Mouse (Mus musculus): ENCODE results near the gene Arhgap23. TPM values are rescaled to one million over a fixed set of nuclear protein-coding genes. Genes with fewer than 3 reads are reported as not detected.

Gene Arhgap23
- polyA plus RNA-seq, 1 experiment from 2014 or later = 6.6 TPM

DNA sequence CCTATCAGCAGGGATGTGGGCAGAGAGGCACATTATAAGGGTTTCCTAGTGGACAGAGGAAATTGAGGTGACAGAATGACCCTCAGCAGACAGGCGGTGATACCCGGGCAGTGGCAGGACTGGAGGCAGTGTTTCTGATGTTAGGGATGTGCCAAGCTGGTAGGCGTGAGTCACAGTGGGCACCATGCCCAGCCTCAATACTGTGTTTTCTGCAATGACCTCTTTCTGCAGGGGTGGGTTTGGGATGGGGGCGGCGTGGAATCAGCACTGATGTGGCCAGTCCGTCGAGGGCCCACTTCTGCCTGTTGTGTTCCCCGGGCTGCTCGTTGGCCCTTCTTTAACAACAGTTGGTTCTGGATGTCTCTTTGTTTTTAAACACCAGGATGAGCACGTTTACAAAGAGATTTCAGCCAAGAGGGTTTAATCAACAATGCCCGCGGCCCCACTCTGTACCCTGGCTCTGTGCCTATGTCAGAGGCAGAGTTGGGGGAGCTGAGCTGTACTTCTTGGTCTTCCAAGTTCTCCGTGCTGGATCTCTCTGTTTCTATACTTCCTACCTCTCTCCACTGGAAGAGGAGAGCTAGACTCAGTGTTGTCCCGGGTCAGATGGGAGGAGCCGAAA lies 25.8 kb downstream of the Arhgap23 start:
- peak overlapping the region; percentile 5; the same call in 1 of the 2 replicates for H3K9ac ChIP-seq
- H3K9me3 ChIP-seq = no peaks in the 10 kb centered on the region
- no peak for ATAC-seq (ENCODE audit: low FRiP score)
- peak overlapping the region; percentile 42 for H3K4me3 ChIP-seq
- H3K27me3 ChIP-seq = peaks cover 66% of the 10 kb centered on the region
- H3K4me1 ChIP-seq (replicated peaks) = peaks cover 48% of the 10 kb centered on the region
- WGBS = 50% methylated on average over 15 of the region's 15 CpGs
- peak overlapping the region; percentile 61 for H3K4me2 ChIP-seq
- no peak overlapping the region for H3K27ac ChIP-seq
- H3K36me3 ChIP-seq = peaks cover 14% of the 10 kb centered on the region

DNA sequence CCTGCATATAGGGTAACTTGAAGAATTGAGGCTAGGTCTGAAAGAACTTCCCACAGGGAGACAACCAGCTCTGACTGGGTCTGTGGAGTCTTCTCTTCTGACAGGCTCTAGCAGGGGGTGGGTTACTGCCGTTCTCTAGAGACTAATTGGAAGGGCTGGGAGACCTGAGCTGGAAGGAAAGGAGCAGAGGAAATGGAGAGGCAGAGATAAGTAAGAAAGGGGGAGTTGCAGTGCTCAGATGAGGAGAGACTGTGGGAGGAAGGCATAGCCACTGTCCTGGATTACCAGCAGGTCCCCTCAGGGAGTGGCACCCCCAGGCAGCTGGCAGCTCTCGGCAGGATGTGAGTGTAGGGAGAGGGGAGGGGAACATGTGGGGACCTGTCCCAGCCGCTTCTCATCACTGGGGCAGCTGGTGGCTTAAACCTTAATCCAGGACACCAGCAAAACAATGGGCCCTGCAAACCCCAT lies 26.4 kb downstream of the Arhgap23 start:
- WGBS = 14% methylated on average over 3 of the region's 3 CpGs
- Histone ChIP-seq H3K4me1 (replicated peaks) (peaks cover 48% of the 10 kb centered on the region), H3K27ac (no peak overlapping the region), H3K36me3 (peaks cover 14% of the 10 kb centered on the region), H3K4me3 (no peak overlapping the region), H3K9ac (peak overlapping the region; percentile 5; the same call in 1 of the 2 replicates), H3K4me2 (peak overlapping the region; percentile 61), H3K9me3 (no peaks in the 10 kb centered on the region), H3K27me3 (peaks cover 66% of the 10 kb centered on the region)
- no peak for ATAC-seq (ENCODE audit: low FRiP score)

DNA sequence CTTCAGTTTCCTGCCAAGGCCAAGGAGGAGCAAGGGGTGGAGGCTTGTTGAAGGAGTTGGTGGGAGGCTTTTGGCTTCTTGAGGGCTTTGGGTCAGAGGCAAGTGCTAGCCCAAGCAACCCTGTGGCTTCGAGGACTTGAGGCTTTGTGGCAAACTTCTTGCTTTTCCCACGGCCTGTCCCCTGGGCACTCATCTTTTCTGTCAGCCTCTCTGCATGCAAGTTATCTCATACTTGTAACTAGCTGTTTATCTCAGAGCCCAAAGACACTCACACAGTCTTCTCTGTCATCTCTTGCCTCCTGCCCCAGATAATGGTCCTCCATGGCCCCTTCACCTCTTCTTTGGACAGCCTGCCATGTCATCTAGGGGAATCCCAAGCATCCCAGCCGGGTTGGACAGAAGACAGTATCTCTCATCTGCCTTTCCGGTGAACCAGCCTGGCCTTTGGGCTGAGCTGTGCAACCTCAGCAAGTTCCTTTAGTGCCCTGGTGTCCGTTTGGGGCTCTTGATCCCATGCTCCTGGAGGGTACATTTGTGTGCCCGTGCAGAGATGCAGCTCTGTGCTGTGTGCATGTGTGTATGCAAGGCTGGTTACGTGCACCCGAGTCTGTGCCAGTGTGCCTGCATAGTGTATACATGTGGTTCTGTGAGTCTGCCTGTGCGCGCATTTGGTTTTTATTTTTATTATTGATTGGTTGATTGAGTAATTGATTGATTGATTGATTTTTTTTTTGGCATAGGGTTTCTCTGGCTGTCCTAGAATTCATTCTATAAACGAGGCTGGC lies 27.8 kb downstream of the Arhgap23 start:
- H3K27ac ChIP-seq = no peak overlapping the region
- peaks cover 41% of the 10 kb centered on the region for H3K4me1 ChIP-seq (replicated peaks)
- peaks cover 17% of the 10 kb centered on the region for H3K36me3 ChIP-seq
- peaks cover 57% of the 10 kb centered on the region for H3K27me3 ChIP-seq
- no peak overlapping the region for H3K4me2 ChIP-seq
- no peak for ATAC-seq (ENCODE audit: low FRiP score)
- no peak overlapping the region for H3K9ac ChIP-seq
- H3K9me3 ChIP-seq = no peaks in the 10 kb centered on the region
- H3K4me3 ChIP-seq = no peak overlapping the region
- WGBS = 86% methylated on average over 11 of the region's 11 CpGs

DNA sequence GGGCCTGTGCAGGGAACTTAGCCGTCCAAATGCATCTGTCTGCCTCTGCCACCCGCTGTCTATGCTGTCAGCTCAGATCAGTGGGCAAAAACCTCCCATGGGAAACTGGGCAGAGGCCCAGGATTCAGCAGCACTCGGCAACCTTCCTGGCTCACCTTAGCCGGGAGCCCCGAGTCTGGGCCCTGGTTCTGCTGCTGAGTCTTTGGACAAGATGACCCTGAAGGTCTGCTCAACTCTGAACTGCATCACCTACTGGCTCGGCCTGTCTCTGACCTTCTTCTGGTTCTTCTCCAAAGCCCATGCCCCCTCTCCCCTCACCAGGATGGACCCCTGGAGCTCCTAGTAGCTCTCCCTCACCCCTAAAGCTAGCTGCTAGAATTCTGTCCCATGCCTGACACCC lies 30.3 kb downstream of the Arhgap23 start:
- H3K4me1 ChIP-seq (replicated peaks) = peaks cover 39% of the 10 kb centered on the region
- H3K27ac ChIP-seq = no peak overlapping the region
- no peaks in the 10 kb centered on the region for H3K9me3 ChIP-seq
- H3K4me2 ChIP-seq = no peak overlapping the region
- peaks cover 18% of the 10 kb centered on the region for H3K36me3 ChIP-seq
- 0 out of 2 replicates have a peak overlapping the region, but pooled peaks have one; percentile 24 for H3K9ac ChIP-seq
- no peak for ATAC-seq (ENCODE audit: low FRiP score)
- no peak overlapping the region for H3K4me3 ChIP-seq
- 74% methylated on average over 6 of the region's 6 CpGs for WGBS
- H3K27me3 ChIP-seq = peaks cover 32% of the 10 kb centered on the region

DNA sequence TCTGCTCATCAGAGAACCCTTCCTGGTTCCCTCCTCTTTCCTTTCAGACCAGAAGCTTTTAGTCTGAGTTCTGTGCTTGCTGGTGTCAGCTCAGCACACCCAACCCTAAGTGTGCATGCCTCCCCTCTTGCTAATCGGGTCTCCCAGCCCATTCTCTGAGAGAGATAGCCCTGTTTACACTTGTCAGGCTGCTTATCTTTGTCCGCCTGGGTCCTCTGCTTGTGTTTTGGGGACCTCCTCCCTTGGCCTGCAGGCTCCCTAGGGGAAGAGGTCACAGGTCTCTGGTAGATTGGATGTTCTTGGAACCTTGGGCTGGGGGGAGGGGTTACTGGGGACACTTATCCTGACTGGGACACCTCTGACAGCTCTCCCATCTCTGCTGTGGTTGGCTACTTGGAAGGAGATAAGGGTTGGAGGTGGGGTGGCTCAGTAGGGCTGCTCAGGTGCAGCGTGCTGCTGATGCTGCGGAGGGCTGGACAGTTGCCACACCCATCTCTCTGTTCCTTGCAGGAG lies 30.7 kb downstream of the Arhgap23 start:
- Histone ChIP-seq H3K4me1 (replicated peaks) (peaks cover 39% of the 10 kb centered on the region), H3K27ac (no peak overlapping the region), H3K9me3 (no peaks in the 10 kb centered on the region), H3K9ac (no peak overlapping the region), H3K4me2 (no peak overlapping the region), H3K27me3 (peaks cover 28% of the 10 kb centered on the region), H3K36me3 (peaks cover 18% of the 10 kb centered on the region), H3K4me3 (no peak overlapping the region)
- ATAC-seq (ENCODE audit: low FRiP score) = no peak
- 75% methylated on average over 4 of the region's 4 CpGs for WGBS

DNA sequence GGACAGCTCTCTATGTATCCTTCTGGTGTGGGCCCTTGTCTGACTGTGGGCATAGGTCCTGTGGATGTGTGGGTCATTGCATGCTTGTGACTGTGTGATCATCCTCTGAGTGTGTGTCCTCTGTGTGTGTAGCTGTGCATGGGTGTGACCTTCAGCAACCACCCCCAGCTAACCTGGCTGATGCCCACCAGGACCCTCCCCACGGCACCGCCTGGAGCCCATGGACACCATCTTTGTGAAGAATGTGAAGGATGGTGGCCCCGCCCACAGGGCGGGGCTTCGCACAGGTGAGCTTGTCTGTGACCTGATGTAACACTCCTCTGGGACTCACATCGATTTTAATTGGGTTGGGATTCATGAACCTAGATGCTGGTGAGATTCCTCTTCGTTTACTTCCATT lies 32.6 kb downstream of the Arhgap23 start:
- H3K9ac ChIP-seq = no peak overlapping the region
- 78% methylated on average over 7 of the region's 7 CpGs for WGBS
- H3K27me3 ChIP-seq = peaks cover 8% of the 10 kb centered on the region; the same call in 1 of the 2 replicates
- H3K27ac ChIP-seq = no peak overlapping the region
- H3K4me2 ChIP-seq = no peak overlapping the region
- H3K4me1 ChIP-seq (replicated peaks) = peaks cover 39% of the 10 kb centered on the region
- no peaks in the 10 kb centered on the region for H3K9me3 ChIP-seq
- peaks cover 35% of the 10 kb centered on the region for H3K36me3 ChIP-seq
- no peak for ATAC-seq (ENCODE audit: low FRiP score)
- H3K4me3 ChIP-seq = no peak overlapping the region

DNA sequence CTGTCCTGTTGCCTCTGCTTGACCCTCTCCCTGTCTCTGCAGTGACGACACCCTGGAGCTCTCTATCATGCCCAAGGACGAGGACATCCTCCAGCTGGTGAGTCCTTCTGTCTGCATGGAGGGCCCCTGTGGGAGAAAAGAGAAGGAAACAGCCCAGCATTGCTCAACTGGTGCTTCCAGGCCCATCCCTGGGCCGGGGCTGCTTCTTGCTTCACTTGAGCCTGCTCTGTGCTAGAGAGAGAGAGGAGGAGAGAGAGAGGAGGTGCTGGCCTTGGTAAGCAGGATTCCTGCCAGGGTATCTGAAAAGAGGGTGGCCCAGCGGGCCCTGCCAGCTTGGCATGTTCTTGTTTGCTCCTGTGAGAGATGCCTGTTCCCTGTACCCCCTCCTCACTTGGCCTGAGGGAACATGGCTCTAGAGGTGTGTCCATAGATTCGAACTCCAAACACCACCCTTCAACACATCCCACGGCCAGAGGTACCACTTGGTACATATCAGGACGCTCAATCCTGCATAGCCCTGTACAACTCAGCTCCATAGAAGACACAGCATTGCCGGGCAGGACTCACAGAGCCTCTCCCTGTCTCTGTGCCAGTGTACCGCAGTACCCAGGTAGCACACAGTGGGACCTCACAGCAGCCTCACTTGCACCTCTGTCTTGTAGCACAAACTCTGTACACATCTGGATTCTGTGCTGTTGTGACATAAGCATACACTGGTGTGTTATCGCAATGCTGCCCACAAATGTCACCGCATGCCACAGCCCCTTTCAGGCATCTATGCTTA lies 33.5 kb downstream of the Arhgap23 start:
- Histone ChIP-seq H3K9me3 (no peaks in the 10 kb centered on the region), H3K4me1 (replicated peaks) (peaks cover 47% of the 10 kb centered on the region), H3K4me2 (no peak overlapping the region), H3K9ac (no peak overlapping the region), H3K27me3 (0 out of 2 replicates have a peak, but pooled peaks cover 7% of the 10 kb centered on the region), H3K27ac (peak overlapping the region; percentile 89), H3K4me3 (no peak overlapping the region), H3K36me3 (peaks cover 40% of the 10 kb centered on the region)
- WGBS = 90% methylated on average over 11 of the region's 11 CpGs
- ATAC-seq (ENCODE audit: low FRiP score) = no peak

DNA sequence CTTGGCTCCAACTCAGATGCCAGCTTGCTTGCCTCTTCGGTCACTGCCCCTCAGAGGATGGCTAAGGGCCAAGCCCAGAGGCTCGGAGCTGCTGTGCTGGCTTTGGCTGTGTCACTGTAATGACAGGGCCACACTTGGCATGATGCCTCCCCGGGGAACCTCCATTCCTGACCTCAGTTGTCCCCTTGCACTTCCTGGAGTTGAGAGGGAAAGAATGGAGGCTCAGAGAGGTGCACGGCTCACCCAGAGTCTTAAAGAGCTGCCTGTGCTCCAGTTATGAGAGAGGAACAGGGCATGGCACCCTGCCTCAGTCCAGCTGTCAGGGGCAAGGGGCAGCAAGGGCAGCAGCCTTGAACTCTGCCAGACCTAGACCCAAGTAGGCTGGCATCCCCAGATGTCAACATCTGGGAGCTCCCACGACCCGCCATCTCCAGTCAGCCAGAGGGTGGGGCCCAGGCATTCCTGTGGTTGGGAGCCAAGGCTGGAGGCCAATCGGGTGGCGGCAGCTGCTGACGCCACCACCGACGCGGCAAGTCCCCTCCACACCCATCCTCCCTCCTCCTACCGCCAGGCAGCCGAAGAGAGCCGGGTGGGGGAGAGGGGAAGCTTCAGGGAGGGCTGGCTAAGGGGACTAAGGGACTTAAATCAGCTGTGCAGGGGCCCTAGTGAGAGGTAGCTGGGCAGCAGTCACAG lies 34.4 kb downstream of the Arhgap23 start:
- H3K4me3 ChIP-seq = peak overlapping the region; percentile 65
- WGBS = 20% methylated on average over 12 of the region's 15 CpGs
- H3K9ac ChIP-seq = peak overlapping the region; percentile 91
- peak overlapping the region; percentile 89 for H3K27ac ChIP-seq
- H3K4me1 ChIP-seq (replicated peaks) = peaks cover 55% of the 10 kb centered on the region
- peak; percentile 89 for ATAC-seq (ENCODE audit: low FRiP score)
- H3K9me3 ChIP-seq = no peaks in the 10 kb centered on the region
- H3K27me3 ChIP-seq = 0 out of 2 replicates have a peak, but pooled peaks cover under 1% of the 10 kb centered on the region
- H3K36me3 ChIP-seq = peaks cover 41% of the 10 kb centered on the region
- H3K4me2 ChIP-seq = peak overlapping the region; percentile 94

DNA sequence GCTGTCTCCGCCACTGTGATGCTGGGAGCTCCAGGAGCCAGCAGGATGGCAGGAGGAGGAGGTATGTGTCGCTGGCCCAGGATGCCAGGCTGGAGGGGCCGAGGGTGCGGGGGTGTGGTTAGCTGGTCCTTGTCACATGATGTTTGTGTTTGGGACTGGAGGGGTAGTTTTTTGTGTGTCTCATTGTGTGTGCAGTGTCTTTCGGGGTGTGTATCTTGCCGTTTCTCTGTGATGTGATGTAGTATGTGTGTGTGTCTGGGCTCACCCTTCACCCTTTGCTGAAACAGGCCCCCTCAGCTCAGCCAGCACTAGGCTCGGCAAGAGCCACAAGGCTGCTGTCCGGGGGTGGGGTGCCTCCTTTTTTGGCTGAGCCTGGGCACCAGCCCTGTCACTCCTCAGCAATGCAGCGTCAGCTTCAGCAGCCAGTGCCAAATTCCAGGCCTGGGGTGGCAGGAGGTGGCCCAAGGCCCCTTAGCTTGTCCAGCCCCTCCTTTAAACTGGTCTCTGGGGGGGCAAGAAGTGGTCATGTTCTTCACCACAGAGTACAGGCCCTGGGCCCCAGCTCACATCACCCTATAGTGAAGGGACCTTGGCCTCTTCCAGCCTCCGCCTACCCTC lies 35.1 kb downstream of the Arhgap23 start:
- peak; percentile 48 for ATAC-seq (ENCODE audit: low FRiP score)
- Histone ChIP-seq H3K9ac (peak overlapping the region; percentile 91), H3K27ac (peak overlapping the region; percentile 89), H3K9me3 (no peaks in the 10 kb centered on the region), H3K27me3 (no peaks in the 10 kb centered on the region), H3K4me2 (peak overlapping the region; percentile 94), H3K4me1 (replicated peaks) (peaks cover 55% of the 10 kb centered on the region), H3K36me3 (peaks cover 40% of the 10 kb centered on the region), H3K4me3 (peak overlapping the region; percentile 65)
- 22% methylated on average over 10 of the region's 10 CpGs for WGBS

DNA sequence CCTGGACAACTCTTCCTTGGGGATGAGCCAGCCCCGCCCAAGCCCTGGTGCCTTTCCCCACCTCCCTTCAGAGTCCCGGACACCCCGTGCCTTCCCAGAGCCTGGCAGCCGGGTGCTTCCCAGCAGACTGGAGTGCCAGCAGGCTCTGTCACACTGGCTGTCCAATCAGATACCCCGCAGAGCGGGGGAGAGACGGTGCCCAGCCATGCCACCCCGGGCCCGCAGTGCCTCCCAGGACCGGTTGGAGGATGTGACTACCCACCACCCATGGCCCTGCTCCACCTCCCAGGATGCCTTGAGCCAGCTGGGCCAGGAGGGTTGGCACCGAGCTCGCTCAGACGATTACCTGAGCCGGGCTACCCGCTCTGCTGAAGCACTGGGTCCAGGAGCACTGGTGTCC lies 36.3 kb downstream of the Arhgap23 start:
- no peak for ATAC-seq (ENCODE audit: low FRiP score)
- Histone ChIP-seq H3K9ac (peak overlapping the region; percentile 91), H3K27me3 (no peaks in the 10 kb centered on the region), H3K27ac (no peak overlapping the region), H3K9me3 (no peaks in the 10 kb centered on the region), H3K4me2 (peak overlapping the region; percentile 94), H3K36me3 (peaks cover 49% of the 10 kb centered on the region), H3K4me1 (replicated peaks) (peaks cover 55% of the 10 kb centered on the region), H3K4me3 (peak overlapping the region; percentile 65)
- 91% methylated on average over 15 of the region's 15 CpGs for WGBS

DNA sequence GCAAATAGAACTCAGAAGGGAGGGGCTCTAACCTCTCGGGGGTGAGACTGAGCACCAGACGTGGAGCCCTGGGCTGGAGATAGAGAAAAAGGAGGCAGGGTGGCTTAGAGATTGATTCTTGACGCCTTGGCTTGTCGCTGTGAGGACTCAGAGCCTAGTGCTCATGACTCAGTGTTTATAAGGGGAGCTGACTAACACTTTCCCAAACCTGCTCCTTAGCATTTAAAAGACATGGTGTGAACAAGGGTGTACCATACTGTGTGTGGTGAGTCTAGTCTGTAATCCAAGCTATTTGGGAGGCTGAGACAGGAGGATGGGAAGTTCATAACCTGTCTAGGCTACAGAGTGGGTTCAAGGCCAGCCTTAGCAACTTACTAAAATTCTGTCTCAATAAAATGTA lies 41.8 kb downstream of the Arhgap23 start:
- Histone ChIP-seq H3K9ac (no peak overlapping the region), H3K9me3 (no peaks in the 10 kb centered on the region), H3K36me3 (peaks cover 89% of the 10 kb centered on the region), H3K4me1 (replicated peaks) (peaks cover 25% of the 10 kb centered on the region), H3K4me2 (no peak overlapping the region), H3K27ac (no peak overlapping the region), H3K27me3 (peaks cover 12% of the 10 kb centered on the region; the same call in 1 of the 2 replicates), H3K4me3 (no peak overlapping the region)
- ATAC-seq (ENCODE audit: low FRiP score) = no peak
- WGBS = 84% methylated on average over 4 of the region's 4 CpGs
